Mouse (Mus musculus) cerebellum, adult 2 months (tissue): ENCODE results near the gene Foxp1.

ENCODE experiments used
- CTCF ChIP-seq: fragments of 200-500 bp; IDR thresholded peaks from 2 replicates; pipeline ENCODE4 v1.5.1; 2011; ENCODE audit warnings: low read depth, mild to moderate bottlenecking, control low read depth, low read length, moderate library complexity, borderline replicate concordance; ENCODE audit not compliant: insufficient read depth
- POLR2A ChIP-seq: fragments of 200-500 bp; IDR thresholded peaks from 2 replicates; pipeline ENCODE4 v1.6.1; 2011; ENCODE audit warnings: low read length, control low read depth, borderline replicate concordance; ENCODE audit not compliant: insufficient read depth

DNA sequence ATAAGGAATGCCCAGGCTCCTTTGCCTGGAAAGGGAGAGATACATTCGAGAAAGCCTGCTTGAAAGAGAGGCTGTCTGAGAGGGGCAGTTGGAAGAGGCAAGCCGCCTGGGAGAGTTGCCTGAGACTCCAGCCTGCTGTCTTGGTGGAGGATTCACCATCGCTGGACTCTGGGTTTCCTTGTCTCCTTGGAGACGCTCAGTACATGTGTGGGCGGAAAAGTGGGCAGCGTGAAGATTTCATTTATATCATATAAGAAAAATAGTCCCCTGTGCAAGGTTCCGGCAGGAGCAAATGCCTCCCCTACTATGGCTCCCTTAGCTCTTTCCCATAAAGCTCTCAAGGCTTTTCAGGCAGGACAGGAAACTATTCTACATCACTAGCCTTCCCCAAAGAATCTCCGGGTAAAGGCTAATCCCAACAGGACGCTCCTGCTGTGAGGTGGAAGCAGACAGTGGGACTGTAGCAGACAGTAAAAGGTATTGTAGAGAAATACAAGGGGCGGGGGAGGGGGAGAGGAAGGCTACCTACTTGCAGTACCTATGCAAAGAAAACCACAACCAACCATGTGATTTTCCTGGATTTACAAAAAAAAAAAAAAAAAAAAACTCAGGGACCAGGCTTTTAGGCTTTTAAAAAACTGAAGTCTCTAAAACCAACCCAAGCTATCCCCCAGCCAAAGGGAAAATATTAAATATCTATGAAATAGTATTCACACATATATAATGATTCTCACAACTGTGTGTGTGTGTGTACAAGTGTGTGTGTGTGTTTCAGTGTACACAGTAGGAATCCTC, 443.3 kb downstream of the Foxp1 start:
- TF ChIP-seq CTCF (no peak), POLR2A (no peak)
